Mouse (Mus musculus): ENCODE results near the gene Gm43738.
A peak's percentile ranks its signal among the peaks of the same experiment; 100 is the strongest.

Gm43738 gene

GRCm38 (mm10) chr3:89100811-89101210 is at the start of gene Gm43738:
TSS of gene Gm43738 (minus strand) at chr3:89101099.
- no peak for DNase-seq (ENCODE audit: low read depth, low spot score)

- DNase-seq (ENCODE audit: low read depth, low spot score), result no peak
Measured at GRCm38 (mm10) chr3:89148567-89148966, 47.7 kb upstream of the Gm43738 start.

GRCm38 (mm10) chr3:89147979-89148311 is 47.0 kb upstream of the Gm43738 start:
- no peak for DNase-seq (ENCODE audit: low read depth, low spot score)

- no peak for DNase-seq (ENCODE audit: low read depth, low spot score)
Measured at GRCm38 (mm10) chr3:89147101-89147978, 46.4 kb upstream of the Gm43738 start.

- DNase-seq (ENCODE audit: low read depth, low spot score), result no peak
Measured at GRCm38 (mm10) chr3:89145566-89145965, 44.7 kb upstream of the Gm43738 start.

- no peak for DNase-seq (ENCODE audit: low read depth, low spot score)
Measured at GRCm38 (mm10) chr3:89144821-89145220, 43.9 kb upstream of the Gm43738 start.

GRCm38 (mm10) chr3:89136365-89136764 is 35.5 kb upstream of the Gm43738 start:
- peak; percentile 22 for DNase-seq (ENCODE audit: low read depth, low spot score)

- DNase-seq (ENCODE audit: low read depth, low spot score), result no peak
Measured at GRCm38 (mm10) chr3:89135958-89136357, 35.1 kb upstream of the Gm43738 start, which contains the start of gene Pklr. TSS of gene Pklr (plus strand) at chr3:89136142.

- no peak for DNase-seq (ENCODE audit: low read depth, low spot score)
Measured at GRCm38 (mm10) chr3:89133752-89134151, 32.9 kb upstream of the Gm43738 start.

GRCm38 (mm10) chr3:89133063-89133450 is 32.2 kb upstream of the Gm43738 start:
- DNase-seq (ENCODE audit: low read depth, low spot score), result no peak

- DNase-seq (ENCODE audit: low read depth, low spot score), result peak; percentile 57
Measured at GRCm38 (mm10) chr3:89132285-89133062, 31.6 kb upstream of the Gm43738 start.

- no peak for DNase-seq (ENCODE audit: low read depth, low spot score)
Measured at GRCm38 (mm10) chr3:89131816-89132215, 30.9 kb upstream of the Gm43738 start.

- DNase-seq (ENCODE audit: low read depth, low spot score), result no peak
Measured at GRCm38 (mm10) chr3:89129908-89130307, 29.0 kb upstream of the Gm43738 start.

GRCm38 (mm10) chr3:89125981-89126380 is 25.1 kb upstream of the Gm43738 start:
- no peak for DNase-seq (ENCODE audit: low read depth, low spot score)

- DNase-seq (ENCODE audit: low read depth, low spot score), result no peak
Measured at GRCm38 (mm10) chr3:89124241-89124640, 23.3 kb upstream of the Gm43738 start.

GRCm38 (mm10) chr3:89123313-89123712 is 22.4 kb upstream of the Gm43738 start:
- DNase-seq (ENCODE audit: low read depth, low spot score), result no peak

GRCm38 (mm10) chr3:89115522-89115921 is 14.6 kb upstream of the Gm43738 start:
- peak; percentile 81 for DNase-seq (ENCODE audit: low read depth, low spot score)

GRCm38 (mm10) chr3:89113058-89113457 is 12.2 kb upstream of the Gm43738 start:
- no peak for DNase-seq (ENCODE audit: low read depth, low spot score)

- no peak for DNase-seq (ENCODE audit: low read depth, low spot score)
Measured at GRCm38 (mm10) chr3:89108146-89108545, 7.2 kb upstream of the Gm43738 start.

- DNase-seq (ENCODE audit: low read depth, low spot score), result no peak
Measured at GRCm38 (mm10) chr3:89107545-89107944, 6.6 kb upstream of the Gm43738 start.

GRCm38 (mm10) chr3:89106881-89107280 is 6.0 kb upstream of the Gm43738 start:
- DNase-seq (ENCODE audit: low read depth, low spot score), result no peak

- no peak for DNase-seq (ENCODE audit: low read depth, low spot score)
Measured at GRCm38 (mm10) chr3:89103291-89103595, 2.3 kb upstream of the Gm43738 start.
